Mouse (Mus musculus) B cell, adult 2 months (primary cell): Measurements from ENCODE around the gene Guk1.
A peak's percentile ranks its signal among the peaks of the same experiment; 100 is the strongest.

Source experiments
- DNase-seq, 2 experiments: peaks; one replicate each; pipeline ENCODE4 v3.0.0; 2022

Guk1 gene

DNA sequence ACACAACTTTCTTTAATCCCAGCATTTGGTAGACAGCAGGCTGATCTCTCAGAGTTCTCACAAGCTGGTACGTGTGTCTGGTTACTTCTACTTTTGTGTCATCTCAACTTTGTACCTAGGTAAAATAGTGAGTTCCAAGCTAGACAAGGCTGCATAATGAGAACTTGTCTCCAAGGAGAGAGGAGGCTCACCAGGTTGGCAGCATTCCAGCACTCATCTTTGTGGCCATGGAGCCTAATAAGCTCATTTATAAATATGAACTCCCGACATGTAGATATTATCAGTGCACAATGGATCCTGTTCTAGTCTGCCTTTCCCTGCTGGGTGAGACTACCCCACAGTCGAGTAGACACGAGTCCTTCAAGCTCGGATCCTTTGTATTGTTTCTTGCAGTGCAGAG lies 17.6 kb upstream of the Guk1 start:
- DNase-seq, result no peak

DNA sequence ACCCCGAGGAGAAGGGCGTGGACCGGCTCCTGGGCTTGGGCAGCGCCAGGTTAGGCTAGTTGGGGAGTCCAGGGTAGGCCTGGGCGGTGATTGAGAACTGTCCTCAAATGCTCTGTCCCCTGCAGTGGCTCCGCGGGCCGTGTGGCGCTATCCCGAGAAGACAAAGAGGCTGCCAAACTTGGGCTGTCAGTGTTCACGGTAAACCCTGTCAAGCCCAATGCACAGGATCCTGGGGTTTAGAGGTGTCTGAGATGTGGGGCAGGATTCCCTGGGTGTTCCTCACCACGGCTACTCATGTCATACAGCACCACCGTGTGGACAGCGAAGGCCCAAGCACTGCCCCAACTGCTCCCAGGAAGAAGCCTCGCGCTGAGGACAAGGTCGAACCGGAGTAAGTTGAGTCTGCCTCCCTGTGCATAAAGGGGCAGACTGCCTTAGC lies 17.0 kb upstream of the Guk1 start:
- peak; percentile 60 to 61 for DNase-seq

DNA sequence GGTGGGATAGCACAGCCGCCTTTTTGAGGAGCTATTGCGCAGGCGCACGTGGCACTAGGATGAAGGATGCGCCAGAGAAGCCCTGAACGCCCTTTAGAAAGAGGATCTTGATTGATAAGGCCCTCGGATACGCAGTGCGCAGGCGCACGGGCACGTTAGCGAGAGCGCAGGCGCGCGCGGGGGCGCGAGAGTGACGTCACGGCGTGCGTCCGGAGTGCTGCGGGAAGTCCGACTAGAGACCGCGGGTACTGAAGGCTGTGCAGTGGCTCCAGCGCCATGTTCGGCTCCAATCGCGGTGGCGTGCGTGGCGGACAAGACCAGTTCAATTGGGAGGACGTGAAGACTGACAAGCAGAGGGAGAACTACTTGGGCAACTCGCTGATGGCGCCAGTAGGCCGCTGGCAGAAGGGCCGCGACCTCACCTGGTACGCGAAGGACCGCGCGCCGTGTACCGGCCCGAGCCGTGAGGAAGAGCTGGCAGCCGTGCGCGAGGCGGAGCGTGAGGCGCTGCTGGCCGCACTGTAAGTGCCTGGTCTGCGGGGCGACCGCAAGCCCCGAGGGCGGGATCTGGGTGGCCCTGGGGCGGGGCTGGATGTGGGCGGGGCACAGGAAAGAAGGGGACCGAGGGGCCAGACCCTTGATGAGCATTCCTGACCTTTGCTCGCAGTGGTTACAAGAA lies 16.3 kb upstream of the Guk1 start, which contains the start of gene 2310033P09Rik:
TSS of gene 2310033P09Rik (plus strand) at position 169 of the 679 bp plus-strand sequence.
- DNase-seq, result peak; percentile 95 to 96

DNA sequence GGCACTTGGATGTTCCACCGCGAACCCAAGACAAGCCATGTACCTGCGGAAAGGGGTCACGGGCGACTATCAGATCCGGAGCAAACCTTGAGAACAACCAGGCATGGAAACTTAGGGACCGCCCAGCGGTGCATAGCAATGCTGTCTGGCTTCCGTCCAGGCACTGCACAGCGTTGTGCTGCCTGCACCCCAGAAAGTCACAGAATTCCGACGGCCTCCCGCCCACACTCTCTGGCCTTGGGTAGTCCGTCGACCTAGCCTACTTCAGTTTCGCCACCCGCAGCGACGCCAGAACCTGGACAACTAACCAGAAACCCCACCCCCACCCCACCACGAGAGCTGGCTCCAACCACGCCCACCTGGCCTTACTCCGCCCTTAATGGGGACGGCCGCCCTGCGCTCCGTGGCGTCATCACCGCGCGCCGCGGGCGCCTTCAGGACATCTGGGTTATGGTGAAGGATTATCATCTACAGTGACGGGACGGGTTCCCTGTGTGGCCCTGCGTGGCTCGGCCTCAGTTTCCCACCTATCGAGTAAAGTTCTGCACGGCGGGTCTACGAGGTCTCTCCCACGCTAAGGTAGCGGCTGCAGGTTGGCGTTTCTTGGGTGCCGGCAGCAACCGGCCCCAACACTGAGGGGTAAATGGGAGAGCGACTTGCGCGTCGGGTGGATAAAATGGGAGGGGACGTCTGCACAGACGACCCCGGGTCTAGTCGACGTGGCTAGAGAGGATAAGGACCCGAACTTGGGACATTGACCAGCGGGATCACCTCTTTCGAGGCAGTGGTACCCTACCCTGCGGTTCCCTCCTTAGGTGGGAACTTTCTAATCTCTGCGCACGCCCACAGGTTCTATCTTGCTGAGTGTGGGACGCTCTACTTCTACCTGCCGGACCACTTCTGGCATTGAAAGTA lies 10.3 kb upstream of the Guk1 start, which contains the start of gene Mrpl55:
TSS of gene Mrpl55 (plus strand) at position 406 of the 915 bp plus-strand sequence.
- DNase-seq, result peak; percentile 97

DNA sequence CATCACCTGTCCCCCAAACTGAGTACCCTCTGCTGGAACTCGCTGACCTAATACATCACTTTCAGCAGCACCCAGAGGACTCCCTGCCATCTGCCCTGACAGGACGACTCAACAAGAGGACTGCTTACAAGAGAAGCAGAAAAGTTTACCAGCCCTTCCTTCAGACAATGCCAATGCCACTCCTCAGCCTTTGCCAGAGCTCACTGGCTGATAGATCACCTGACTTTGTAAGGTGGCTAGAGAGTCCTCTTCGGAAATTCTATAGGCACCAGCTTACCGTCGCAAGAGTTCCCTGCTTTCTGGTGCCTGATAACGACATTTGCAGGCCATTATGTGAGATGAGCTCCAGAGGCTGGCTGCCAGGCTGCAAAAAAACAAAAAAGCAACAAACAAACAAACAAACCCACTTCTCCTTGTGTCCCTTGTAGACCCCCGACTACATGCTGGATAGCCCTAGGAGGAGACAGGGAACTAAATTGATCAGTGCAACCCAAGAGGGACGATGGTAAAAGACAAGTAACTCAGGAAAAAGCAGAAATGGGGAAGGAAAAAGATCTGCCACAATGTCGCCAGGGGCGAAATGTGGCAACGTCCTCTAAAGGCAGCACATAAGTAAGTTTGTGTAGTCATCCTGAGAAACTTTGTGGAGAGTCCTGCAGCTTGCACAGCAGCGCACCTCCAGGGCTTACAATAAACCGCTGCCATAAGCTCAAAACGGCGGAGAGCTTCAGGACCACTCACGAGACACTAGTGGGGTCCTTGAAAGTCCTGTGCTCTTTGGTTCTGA lies 9.4 kb upstream of the Guk1 start:
- DNase-seq, result no peak

DNA sequence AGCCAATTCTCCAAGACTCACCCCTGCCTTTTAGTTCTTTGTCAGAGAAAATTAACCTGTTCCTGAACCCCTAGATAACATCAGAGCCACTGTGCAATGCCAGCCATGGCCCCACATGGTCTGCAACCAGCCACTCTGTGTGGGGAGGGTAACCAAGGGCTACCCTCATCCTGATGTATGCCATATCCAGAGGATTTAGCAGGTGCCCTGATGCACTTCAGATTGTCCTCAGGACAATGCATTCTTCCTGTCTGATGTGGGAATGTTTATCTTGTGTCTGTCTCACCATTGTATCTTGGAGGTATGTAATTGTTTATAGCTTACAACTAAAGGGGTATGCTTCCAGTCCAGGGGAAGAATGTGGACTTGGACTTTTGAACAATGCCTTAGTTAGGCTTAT lies 4.2 kb upstream of the Guk1 start:
- no peak for DNase-seq

DNA sequence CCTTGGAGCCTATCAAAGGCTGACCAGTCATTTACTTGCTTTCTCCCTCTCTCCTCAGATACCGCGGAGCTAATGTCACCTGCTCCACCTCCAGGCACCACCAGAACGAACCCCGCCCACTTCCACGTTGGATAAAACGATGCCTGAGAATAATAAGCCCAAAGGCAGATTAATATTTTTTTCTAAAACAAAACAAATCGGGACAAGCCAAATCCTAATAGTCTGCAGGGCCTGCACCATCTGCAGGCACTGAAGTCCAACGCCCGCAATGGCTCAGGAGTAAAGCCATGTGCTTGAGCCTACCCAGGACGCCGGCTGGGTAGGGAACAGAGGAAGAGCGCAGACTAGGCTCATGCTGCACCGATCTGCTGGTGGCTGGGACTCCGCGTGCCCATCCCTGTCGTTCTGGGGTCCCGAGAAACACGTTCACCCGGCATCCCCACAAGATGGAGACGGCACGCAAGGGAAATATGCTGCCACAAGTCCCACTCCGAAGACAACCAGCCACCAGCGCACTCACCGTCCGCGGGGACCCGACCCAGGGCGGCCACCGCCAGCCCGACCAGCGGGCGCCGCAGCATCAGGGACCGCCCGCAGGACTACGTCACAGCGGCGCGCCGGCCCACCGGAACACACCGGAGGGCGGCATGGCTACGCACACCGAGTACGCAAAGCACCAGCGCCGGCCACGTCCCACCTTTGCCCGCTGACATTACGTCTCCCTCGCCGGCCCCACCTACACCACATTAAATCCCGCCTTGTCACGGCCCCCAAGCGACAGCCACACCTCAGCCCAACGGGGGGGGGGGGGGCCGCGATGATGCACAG lies 567 bp downstream of the Guk1 start:
- DNase-seq, result peak; percentile 91

DNA sequence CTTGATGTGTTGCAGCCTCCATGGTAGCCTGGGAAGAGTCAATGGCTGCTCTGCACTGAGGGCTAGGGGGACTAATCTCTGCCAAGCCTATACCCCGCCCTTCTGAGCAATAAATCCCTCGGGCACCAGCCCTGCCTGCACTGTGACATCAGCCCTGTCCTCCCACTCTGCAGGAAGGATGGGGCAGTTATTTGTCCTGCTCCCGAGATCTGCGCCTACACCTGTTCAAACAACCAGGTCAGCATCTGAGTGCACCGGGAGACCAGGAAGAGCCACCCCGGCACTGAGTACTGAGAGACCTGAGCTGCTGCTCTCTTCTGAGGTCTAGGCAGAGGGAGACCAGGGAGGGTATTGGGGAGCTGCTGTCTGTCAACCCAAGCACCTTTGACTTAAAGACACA lies 4.3 kb downstream of the Guk1 start:
- no peak for DNase-seq

DNA sequence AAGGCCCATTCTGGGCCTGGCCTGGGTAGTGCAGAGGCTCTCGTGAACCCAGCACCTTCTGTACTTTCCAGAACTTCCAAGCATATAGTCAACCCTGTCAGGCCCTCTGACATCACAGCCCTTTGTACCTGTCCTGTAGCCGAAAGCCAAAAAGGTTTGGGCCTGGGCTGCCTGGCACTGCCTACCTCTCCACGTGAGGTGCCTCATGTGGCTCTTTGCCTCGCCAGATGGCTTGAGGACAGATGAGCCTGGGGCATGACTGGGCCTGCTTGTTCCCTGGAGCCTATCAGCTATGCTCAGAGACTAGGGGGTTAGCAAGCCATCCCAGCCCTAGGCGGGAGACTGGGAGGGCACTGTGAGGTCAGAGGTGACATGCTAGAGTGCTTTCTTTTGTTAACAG lies 6.5 kb downstream of the Guk1 start:
- no peak for DNase-seq

DNA sequence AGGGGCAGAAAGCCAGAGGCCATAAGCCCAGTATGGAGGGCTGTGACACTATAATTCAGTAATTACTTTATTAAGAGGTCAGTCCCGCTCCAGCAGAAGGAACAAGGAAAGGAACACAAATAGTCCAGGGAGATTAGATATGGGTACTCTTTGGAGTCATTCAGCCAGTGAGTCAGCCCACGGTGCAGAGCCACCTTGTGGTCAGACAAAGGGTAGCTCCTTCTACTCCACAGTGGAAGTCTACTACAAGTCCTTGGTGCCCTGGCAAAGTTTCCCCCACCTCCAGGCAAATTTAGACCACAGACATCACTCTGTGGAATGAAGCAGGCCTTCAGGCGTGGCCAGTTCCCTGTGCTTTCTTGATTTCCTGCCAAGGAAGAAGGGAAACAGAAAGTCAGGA lies 8.2 kb downstream of the Guk1 start:
- peak; percentile 47 to 53 for DNase-seq

DNA sequence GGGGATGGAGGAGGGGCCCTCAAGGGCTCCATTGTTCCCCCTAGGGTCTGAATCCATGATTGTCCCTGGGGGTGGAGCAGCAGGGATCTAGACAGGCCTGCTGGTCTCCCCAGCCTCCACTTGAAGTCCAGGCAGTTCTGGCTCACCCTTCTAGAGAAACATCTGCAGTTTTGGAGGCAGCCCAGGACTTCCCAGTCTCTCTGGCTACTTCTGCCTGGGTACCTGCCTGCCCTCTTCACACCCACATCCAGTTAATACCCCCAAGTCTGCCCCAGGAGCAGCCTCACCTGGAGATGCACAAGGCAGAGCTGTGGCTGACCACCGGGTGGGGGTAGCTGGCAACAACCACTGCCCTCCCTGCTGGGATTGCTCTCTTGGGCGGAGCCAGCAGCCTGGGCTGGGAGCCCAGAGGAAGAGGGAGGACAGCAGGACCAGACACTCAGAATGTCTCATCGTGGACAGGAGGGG lies 9.1 kb downstream of the Guk1 start, which contains the start of gene Gjc2:
TSS of gene Gjc2 (minus strand) at position 350 of the 468 bp plus-strand sequence.
- DNase-seq, result no peak

DNA sequence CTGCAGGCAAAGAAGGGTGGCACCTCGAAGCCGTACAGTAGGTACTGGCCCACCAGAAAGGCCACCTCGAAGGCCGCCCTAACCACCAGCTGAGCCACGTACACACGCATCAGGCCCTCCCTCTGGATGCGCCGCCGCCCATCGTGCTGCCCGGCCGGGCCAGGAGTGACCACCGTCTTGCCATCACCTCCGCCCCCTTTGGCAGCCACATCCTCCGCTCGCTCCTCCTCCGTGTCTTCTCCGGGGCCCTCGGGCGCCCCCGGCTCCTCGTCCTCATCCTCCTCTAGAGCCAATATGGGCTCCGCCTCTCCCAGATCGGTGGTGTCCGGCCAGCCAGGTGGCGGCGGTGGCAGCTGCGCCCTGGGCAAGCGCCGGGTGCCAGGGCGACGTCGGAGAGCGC lies 15.1 kb downstream of the Guk1 start:
- DNase-seq, result no peak

DNA sequence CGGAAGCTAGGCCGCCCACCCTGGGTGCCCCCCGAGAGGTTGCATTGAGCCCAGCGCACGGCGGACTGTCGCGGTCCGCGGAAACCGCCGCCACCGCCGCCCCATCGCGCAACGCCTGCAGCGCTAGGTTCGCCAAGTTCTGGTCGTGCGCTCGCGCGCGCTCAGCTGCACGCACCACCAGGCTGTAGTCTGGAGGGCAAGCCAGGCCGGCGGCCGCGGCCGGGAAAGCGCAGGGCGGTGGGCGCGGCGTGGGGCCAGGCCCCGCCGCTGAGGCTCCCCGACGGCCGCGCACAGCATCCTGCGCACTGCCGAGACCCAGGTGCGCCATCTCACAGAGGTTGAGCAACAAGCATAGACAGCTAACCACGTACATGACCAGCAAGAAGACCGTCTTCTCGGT lies 15.5 kb downstream of the Guk1 start:
- DNase-seq, result no peak

DNA sequence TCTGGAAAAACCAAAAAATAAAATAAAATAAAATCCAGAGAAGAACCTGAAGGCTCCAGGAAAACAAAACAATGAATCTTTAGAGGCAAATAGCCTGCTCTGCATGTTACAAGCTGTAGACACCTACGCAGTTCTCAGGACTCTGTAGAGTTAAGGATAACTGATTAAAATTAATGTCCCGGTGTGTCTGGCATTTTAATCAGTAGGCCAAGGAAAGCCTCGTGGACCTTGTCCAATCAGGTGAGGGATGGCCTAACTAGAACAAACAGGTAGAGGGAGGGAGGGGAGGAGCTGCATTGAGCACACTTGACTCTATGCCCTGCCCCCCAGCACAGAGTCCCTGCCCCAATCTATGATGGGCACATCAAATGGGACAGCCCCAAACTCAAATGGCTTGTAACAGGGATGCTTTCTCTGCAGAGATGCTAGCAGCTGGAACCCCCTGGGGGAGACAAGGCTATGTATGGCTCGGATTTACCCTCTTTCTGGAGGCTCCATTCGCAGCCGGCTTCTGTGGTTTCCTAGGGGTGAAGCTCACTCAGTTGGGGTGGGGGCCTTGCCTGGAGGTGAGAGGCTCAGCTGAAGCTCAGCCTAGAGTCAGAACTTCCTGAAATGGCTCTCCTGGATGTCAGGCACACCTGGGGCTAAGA lies 17.7 kb downstream of the Guk1 start:
- no peak for DNase-seq

DNA sequence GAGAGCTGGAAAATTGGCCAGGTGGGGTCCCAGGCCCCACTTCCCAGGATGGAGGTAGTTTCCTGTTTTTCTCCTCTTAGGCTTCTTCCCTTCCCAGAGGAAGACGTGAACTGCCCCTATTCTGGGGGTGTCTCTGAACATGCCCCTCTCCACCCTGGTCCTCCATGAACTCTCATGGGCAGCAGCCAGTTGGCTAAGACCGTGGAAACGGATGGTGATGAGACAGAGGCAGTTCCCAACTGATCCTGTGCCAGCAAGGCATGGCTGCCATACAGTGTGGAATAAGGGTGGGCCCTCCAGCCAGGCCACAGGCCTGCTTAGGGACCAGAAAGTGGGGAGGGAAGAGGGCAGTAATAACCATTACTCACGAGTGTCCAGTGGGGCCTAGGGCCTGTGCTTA lies 21.5 kb downstream of the Guk1 start:
- no peak for DNase-seq

DNA sequence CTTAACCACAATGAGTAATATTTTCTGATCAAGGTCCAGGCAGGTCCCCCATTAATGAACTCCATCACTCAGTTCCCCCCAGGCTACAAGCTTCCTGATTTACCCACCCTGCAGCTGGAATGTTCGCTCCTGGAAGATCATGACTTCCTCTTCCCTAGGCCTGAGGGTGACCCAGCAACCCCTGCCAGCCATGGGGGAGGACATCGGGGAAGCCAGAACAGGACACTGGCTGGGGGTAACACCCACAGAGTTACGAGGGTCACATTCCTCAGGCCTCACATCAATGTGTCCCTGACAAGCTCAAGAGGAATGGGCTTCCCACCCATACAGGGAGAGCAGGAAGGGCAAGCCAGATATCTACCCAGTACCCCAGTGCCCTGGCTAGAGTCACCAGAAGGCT lies 22.2 kb downstream of the Guk1 start:
- DNase-seq, result no peak

DNA sequence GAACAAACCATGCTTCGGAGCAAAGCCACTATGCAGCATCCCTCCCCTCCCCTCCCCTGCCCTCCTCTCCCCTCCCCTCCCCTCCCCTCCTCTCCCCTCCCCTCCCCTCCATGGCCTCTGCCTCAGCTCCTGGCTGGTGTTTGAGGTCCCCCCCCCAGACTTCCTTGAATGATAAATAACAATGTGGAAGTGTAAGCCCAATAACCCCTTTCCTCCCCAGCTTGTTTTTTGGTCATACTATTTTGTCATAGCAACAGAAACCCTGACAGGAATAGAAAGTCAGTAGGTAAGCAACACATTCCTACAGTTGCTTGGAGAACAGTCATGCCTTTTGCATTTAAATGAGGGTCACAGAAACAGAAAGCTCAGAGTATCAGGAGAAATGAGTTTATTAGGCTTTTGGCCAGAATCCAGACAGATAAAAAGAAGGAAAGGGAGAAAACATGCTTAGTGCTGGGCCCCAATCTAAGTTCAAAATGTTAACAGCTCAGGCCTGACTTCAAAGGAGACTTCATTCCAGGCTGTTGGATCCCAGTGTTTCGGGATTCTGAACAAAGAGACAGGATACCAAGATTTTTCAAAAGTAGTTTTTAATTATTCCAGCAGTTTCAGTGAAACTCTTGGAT lies 26.3 kb downstream of the Guk1 start:
- DNase-seq, result no peak

DNA sequence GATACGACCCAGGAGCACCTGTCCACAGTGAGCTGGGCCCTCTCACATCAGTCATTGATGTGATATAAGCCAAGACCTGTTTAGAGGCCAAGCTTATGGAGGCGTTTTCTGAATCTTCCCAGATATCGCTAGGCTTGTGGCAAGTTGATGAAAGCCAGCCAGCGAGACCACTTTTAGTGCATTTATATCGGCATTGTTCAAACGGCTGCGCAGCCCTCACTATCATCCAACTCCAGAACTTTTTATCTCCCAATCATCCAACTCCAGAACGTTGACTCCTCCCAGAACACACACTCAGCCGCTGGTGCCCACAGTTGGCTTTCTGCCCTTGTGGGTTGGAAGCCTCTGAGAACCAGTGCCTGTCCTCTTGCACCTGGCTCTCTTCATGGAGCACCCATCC lies 27.6 kb downstream of the Guk1 start:
- DNase-seq, result no peak

DNA sequence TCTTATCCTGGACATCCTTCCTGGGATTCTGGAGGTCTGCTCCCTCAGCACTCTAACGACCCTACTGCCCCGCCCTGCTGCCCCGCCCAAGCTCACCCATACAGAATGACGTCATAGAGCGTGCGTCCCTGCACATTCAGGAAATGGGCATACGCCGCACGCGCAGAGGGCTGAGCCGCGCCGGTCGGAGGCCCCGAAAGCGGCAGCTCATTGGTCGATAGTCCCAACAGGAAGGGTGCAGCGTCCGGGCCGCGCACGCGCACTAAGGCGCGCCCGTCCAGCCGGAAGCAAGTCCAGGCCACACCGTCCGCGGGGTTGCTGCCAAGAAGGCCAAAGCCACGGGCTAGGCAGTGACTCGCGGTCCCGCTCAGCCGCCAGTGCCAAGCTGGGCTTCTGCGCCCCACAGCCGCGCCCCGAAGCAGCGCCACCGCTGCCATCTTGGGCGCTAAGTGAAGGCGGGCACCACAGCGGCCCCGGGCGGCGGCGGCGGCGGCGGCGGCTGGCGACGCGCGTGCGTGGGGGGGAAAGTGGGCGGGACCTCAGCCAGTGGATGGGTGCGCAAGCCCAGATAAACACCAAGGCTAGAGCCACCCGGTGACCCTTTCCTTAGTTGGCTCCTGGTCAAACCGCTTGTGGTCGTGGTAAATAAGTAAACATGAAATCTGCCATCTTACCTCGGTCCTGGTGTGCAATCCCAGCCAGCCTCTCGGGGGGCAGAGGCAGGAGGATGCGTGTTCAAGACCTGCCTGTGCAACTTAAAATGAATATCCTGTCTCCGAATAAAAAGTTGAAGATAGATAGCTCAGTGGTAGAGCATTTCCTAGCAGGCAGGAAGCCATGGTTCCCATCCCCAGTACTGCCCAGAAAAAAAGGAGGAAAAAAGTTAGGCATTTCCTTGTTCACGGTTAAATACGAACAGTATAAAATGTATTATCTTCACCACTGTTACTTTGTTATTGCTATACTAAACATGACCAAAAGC lies 28.5 kb downstream of the Guk1 start, which contains the start of gene Iba57:
TSS of gene Iba57 (minus strand) at position 485 of the 982 bp plus-strand sequence.
- DNase-seq, result peak; percentile 95 to 97
